Mouse (Mus musculus): Measurements from ENCODE around the gene Sec14l3. TPM values are rescaled to one million over a fixed set of nuclear protein-coding genes. Genes with fewer than 3 reads are reported as not detected.
A peak's percentile ranks its signal among the peaks of the same experiment; 100 is the strongest.

Gene Sec14l3
- total and polyA plus RNA-seq, 2 experiments from 2014 or later = 1.8 to 5.1 TPM

- H3K4me2 ChIP-seq (ENCODE audit: low read depth, low read length, poor library complexity, severe bottlenecking) = no peak overlapping the region
- H3K27me3 ChIP-seq (ENCODE audit: insufficient read depth, low read length) = no peaks in the 10 kb centered on the region
- no peak overlapping the region for H3K27ac ChIP-seq (ENCODE audit: low read depth, low read length)
- no peak for TF ChIP-seq CTCF (IDR thresholded peaks at IDR 0.05)
- no peaks in the 10 kb centered on the region for H3K9me3 ChIP-seq (ENCODE audit: low read length)
- 38% methylated on average over 2 of the region's 2 CpGs for WGBS
- ATAC-seq (ENCODE audit: low FRiP score) (no peak), DNase-seq (ENCODE audit: low spot score) (peak; percentile 42)
- no peak overlapping the region for H3K4me3 ChIP-seq (ENCODE audit: low read depth, low read length)
- 0 out of 2 replicates have a peak, but pooled peaks cover 7% of the 10 kb centered on the region for H3K36me3 ChIP-seq (ENCODE audit: insufficient read depth, low read length)
- H3K9ac ChIP-seq (replicated peaks; ENCODE audit: low read length, poor library complexity, severe bottlenecking) = no peak overlapping the region
- no peaks in the 10 kb centered on the region for H3K4me1 ChIP-seq (ENCODE audit: insufficient read depth, low read length)
These were observed 22.6 kb downstream of the Sec14l3 start for GRCm38 (mm10) chr11:4087267-4087666.

DNA sequence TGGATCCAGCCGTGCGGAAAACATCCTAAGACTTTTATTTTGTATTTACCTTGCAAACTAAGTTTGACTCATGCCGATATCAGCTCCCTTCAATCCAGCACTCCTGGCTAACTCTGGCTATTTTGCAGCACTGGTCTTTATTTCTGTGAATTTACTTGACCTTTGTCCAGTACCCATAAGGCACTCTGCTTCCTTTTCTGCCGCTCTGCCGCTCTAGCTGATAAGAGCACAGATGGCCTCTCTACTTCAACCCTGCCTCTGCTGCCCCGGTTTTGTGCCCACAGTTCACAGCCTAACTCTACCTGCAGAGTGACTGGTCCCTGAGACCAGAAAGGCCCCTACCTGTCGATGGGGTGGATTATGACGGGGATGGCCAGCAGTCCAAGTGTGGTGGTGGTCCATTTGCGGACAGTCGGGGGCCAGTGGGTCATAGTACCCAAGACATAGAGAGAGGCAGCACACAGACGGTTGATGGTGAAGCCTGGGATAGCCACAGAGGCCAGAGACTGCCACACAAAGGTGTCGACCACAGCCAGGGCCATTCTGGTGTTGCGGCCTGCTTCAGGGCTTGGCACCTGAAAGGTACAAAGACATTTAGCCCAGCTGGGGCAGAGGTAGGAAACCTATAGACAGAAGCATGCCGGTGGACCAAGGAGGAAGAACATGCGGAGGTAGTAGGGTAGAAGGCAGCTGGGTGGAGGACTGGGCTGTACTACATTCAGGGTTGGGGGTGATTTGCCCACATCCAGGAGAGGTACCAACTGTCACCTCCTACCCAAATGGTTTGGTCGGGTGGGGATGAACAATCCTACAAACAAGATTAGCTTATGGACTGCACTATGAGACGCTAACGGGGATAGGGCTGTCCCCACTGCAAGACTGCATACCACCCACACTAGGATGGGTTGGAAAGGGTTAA lies 29.1 kb downstream of the Sec14l3 start:
- peak; percentile 26 for DNase-seq (ENCODE audit: low spot score)
- ATAC-seq (ENCODE audit: low FRiP score) = no peak

GRCm38 (mm10) chr11:4094378-4095170 lies 29.9 kb downstream of the Sec14l3 start:
- Histone ChIP-seq H3K9ac (replicated peaks; ENCODE audit: low read length, poor library complexity, severe bottlenecking) (peak overlapping the region; percentile 64), H3K4me3 (ENCODE audit: low read depth, low read length) (peak overlapping the region; percentile 56), H3K27me3 (ENCODE audit: insufficient read depth, low read length) (no peaks in the 10 kb centered on the region), H3K9me3 (ENCODE audit: low read length) (no peaks in the 10 kb centered on the region), H3K4me1 (ENCODE audit: insufficient read depth, low read length) (peaks cover 3% of the 10 kb centered on the region; the same call in 1 of the 2 replicates), H3K27ac (ENCODE audit: low read depth, low read length) (peak overlapping the region; percentile 72), H3K36me3 (ENCODE audit: insufficient read depth, low read length) (0 out of 2 replicates have a peak, but pooled peaks cover 7% of the 10 kb centered on the region), H3K4me2 (ENCODE audit: low read depth, low read length, poor library complexity, severe bottlenecking) (peak overlapping the region; percentile 82)
- WGBS = 3% methylated on average over 23 of the region's 24 CpGs
- no peak for ATAC-seq (ENCODE audit: low FRiP score)
- peak; percentile 64 for DNase-seq (ENCODE audit: low spot score)
- TF ChIP-seq CTCF (IDR thresholded peaks at IDR 0.05) = peak; percentile 79

More for the DNA sequence above, 29.1 kb downstream of the Sec14l3 start:
- Histone ChIP-seq H3K4me2 (ENCODE audit: low read depth, low read length, poor library complexity, severe bottlenecking) (peak overlapping the region; percentile 82), H3K4me3 (ENCODE audit: low read depth, low read length) (peak overlapping the region; percentile 56), H3K9ac (replicated peaks; ENCODE audit: low read length, poor library complexity, severe bottlenecking) (no peak overlapping the region), H3K27me3 (ENCODE audit: insufficient read depth, low read length) (no peaks in the 10 kb centered on the region), H3K36me3 (ENCODE audit: insufficient read depth, low read length) (0 out of 2 replicates have a peak, but pooled peaks cover 7% of the 10 kb centered on the region), H3K9me3 (ENCODE audit: low read length) (no peaks in the 10 kb centered on the region), H3K27ac (ENCODE audit: low read depth, low read length) (no peak overlapping the region), H3K4me1 (ENCODE audit: insufficient read depth, low read length) (peaks cover 3% of the 10 kb centered on the region; the same call in 1 of the 2 replicates)
- 88% methylated on average over 18 of the region's 18 CpGs for WGBS
- TF ChIP-seq CTCF (IDR thresholded peaks at IDR 0.05) = no peak

DNA sequence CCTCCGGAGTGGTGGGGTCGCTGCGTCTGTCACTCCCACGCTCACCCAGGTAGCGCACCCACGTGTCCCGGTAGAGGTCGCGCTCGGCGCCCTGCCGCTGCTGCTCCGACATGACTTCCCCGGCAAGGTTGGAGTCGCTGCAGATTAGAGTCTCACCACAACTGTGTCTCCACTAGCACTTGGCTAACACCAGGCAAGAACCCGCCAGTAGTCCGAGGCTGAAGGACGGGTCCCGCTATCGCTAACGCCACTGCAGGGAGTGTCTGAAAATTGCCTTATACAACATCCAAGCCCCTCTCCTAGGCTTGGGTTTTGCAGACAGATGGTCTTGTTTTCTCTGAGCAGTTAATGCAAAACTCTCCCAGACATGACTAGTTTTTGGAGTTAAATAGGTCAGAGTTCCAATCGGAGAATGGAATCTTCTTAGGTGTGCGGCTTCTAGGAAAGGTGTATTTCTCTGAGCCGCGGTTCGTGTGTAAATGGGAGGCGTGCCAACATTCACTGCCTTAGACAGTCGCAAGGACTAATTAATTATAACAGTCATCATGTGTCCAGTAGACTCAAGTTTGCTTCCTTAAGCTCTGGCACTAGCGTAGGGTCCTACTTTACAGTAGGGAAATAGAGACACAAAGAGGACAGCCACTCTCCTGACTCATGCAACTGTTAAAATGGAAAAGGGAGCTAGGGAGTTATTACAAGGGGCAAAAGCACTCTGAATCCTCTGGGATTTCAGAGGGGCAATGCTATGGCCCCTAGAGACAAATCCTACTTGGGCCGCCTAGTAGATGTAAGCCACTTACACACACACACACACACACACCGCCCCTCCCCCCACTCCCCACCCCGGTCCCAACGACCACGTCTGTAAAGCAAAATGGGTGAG lies 30.8 kb downstream of the Sec14l3 start, which contains the start of gene Mtfp1:
Gene Mtfp1, minus strand, starts transcription at position 275 of the 883 bp plus-strand sequence.
- ATAC-seq (ENCODE audit: low FRiP score) = no peak
- H3K9me3 ChIP-seq (ENCODE audit: low read length) = no peaks in the 10 kb centered on the region
- peak; percentile 76 for DNase-seq (ENCODE audit: low spot score)
- H3K4me1 ChIP-seq (ENCODE audit: insufficient read depth, low read length) = peaks cover 3% of the 10 kb centered on the region; the same call in 1 of the 2 replicates
- 0 out of 2 replicates have a peak, but pooled peaks cover 7% of the 10 kb centered on the region for H3K36me3 ChIP-seq (ENCODE audit: insufficient read depth, low read length)
- peak within 1 kb of the TSS; percentile 82 for H3K4me2 ChIP-seq (ENCODE audit: low read depth, low read length, poor library complexity, severe bottlenecking)
- WGBS = 7% methylated on average over 34 of the region's 34 CpGs
- peak; percentile 26; the same call in 1 of the 2 replicates for TF ChIP-seq CTCF (IDR thresholded peaks at IDR 0.05)
- no peaks in the 10 kb centered on the region for H3K27me3 ChIP-seq (ENCODE audit: insufficient read depth, low read length)
- peak within 1 kb of the TSS; percentile 72 for H3K27ac ChIP-seq (ENCODE audit: low read depth, low read length)
- H3K4me3 ChIP-seq (ENCODE audit: low read depth, low read length) = peak within 1 kb of the TSS; percentile 56
- H3K9ac ChIP-seq (replicated peaks; ENCODE audit: low read length, poor library complexity, severe bottlenecking) = peak within 1 kb of the TSS; percentile 64
